Comparison of ENCODE assay signal across 13 mouse cellular contexts in genomic region chr6:57544866-57545265, GRCm38 (mm10). TPM values are rescaled to one million over a fixed set of nuclear protein-coding genes. Genes with fewer than 3 reads are reported as not detected.
DNase-seq lines count a peak whose midpoint lies in the region; ATAC-seq and TF ChIP-seq lines count a peak whose summit lies in the region.
"Had no signal": no experiment of that assay in that cellular context is flagged by ENCODE, and none has a peak within 500 bp of the region (broad histone marks: within the 10 kb centered on the region; RNA-seq: fewer than 3 reads in every experiment).

No protein-coding gene starts in this region.

- TF ChIP-seq POLR2A in kidney, adult 2 months (IDR thresholded peaks at IDR 0.05; ENCODE audit: low read depth, low read length): no peak
- TF ChIP-seq POLR2A in MEL (IDR thresholded peaks at IDR 0.05; ENCODE audit: control insufficient read depth in 1 of 2, insufficient read depth in 1 of 2, low read depth in 1 of 2, low read length in 2 of 2, poor library complexity in 1 of 2): no peak

- H3K27me3 ChIP-seq in kidney, adult 2 months (replicated peaks; ENCODE audit: control insufficient read depth, insufficient read depth, low read length): no peaks in the 10 kb centered on the region
- no peaks in the 10 kb centered on the region for H3K27me3 ChIP-seq in kidney, embryonic 15.5 days
- H3K27me3 ChIP-seq in MEL (ENCODE audit: control insufficient read depth in 1 of 2, insufficient read depth in 2 of 2, low read length in 2 of 2): peaks cover 0 to 2% of the 10 kb centered on the region in 2 experiments; a peak in 3 of 4 replicates
- no peaks in the 10 kb centered on the region for H3K27me3 ChIP-seq in hindbrain, postnatal 0 days (ENCODE audit: insufficient read depth, low read length)
- H3K27me3 ChIP-seq: embryonic facial prominence, embryonic 15.5 days; limb, embryonic 12.5 days had no signal

- H3K4me3 ChIP-seq in kidney, adult 2 months (ENCODE audit: insufficient read depth, low read depth, low read length): no peak overlapping the region
- H3K4me3 ChIP-seq in kidney, embryonic 15.5 days (replicated peaks): no peak overlapping the region
- H3K4me3 ChIP-seq in MEL (ENCODE audit: control insufficient read depth in 1 of 2, insufficient read depth in 1 of 2, low read depth in 2 of 2, low read length in 2 of 2): no peak overlapping the region
- no peak overlapping the region for H3K4me3 ChIP-seq in hindbrain, postnatal 0 days (ENCODE audit: low read length)
- H3K4me3 ChIP-seq: embryonic facial prominence, embryonic 15.5 days; limb, embryonic 12.5 days had no signal

- no peak for TF ChIP-seq RAD21 in MEL (IDR thresholded peaks at IDR 0.05; ENCODE audit: low read depth, low read length)

- no peak overlapping the region for H3K27ac ChIP-seq in kidney, adult 2 months (ENCODE audit: insufficient read depth, low read depth, low read length)
- H3K27ac ChIP-seq in kidney, embryonic 15.5 days: no peak overlapping the region
- no peak overlapping the region for H3K27ac ChIP-seq in MEL (ENCODE audit: control insufficient read depth, low read depth, low read length)
- H3K27ac ChIP-seq in hindbrain, postnatal 0 days: no peak overlapping the region
- H3K27ac ChIP-seq: embryonic facial prominence, embryonic 15.5 days; limb, embryonic 12.5 days had no signal

- H3K4me1 ChIP-seq in kidney, adult 2 months (ENCODE audit: control insufficient read depth, insufficient read depth, low read length): no peaks in the 10 kb centered on the region
- H3K4me1 ChIP-seq in kidney, embryonic 15.5 days: no peaks in the 10 kb centered on the region
- peaks cover 0 to 8% of the 10 kb centered on the region in 2 experiments; a peak in 2 of 4 replicates for H3K4me1 ChIP-seq in MEL (ENCODE audit: control insufficient read depth in 1 of 2, insufficient read depth in 2 of 2, low read length in 2 of 2)
- H3K4me1 ChIP-seq in hindbrain, postnatal 0 days (ENCODE audit: insufficient read depth, low read length): no peaks in the 10 kb centered on the region
- H3K4me1 ChIP-seq: embryonic facial prominence, embryonic 15.5 days; limb, embryonic 12.5 days had no signal

- H3K9ac ChIP-seq in kidney, embryonic 15.5 days: no peak overlapping the region
- H3K9ac ChIP-seq in MEL (ENCODE audit: control insufficient read depth, low read depth, low read length, poor library complexity, severe bottlenecking): no peak overlapping the region
- H3K9ac ChIP-seq in hindbrain, postnatal 0 days (replicated peaks; ENCODE audit: low read length): no peak overlapping the region
- H3K9ac ChIP-seq: embryonic facial prominence, embryonic 15.5 days; limb, embryonic 12.5 days had no signal

- no peaks in the 10 kb centered on the region for H3K79me2 ChIP-seq in MEL (ENCODE audit: control insufficient read depth, insufficient read depth, low read length, poor library complexity)

- H3K36me3 ChIP-seq in kidney, adult 2 months (ENCODE audit: control insufficient read depth, insufficient read depth, low read length): no peaks in the 10 kb centered on the region
- no peaks in the 10 kb centered on the region for H3K36me3 ChIP-seq in kidney, embryonic 15.5 days
- H3K36me3 ChIP-seq in MEL (ENCODE audit: control insufficient read depth in 1 of 2, insufficient read depth in 2 of 2, low read length in 2 of 2): peaks cover 0 to 9% of the 10 kb centered on the region in 2 experiments; a peak in 2 of 4 replicates
- H3K36me3 ChIP-seq in hindbrain, postnatal 0 days (ENCODE audit: insufficient read depth, low read length): no peaks in the 10 kb centered on the region
- H3K36me3 ChIP-seq: embryonic facial prominence, embryonic 15.5 days; limb, embryonic 12.5 days had no signal

- H3K4me2 ChIP-seq in kidney, embryonic 15.5 days: no peak overlapping the region
- no peak overlapping the region for H3K4me2 ChIP-seq in hindbrain, postnatal 0 days (ENCODE audit: low read depth, low read length)
- H3K4me2 ChIP-seq: embryonic facial prominence, embryonic 15.5 days; limb, embryonic 12.5 days had no signal

- DNase-seq in adrenal gland, adult 2 months: peak; percentile 35
- no peak for DNase-seq in adrenal gland, postnatal 10 days
- DNase-seq in kidney, adult 2 months: peak; percentile 67
- peak; percentile 17 for DNase-seq in MEL (ENCODE audit: low read depth, low spot score)
- peak; percentile 39 for DNase-seq in hindbrain, postnatal 0 days (ENCODE audit: low spot score)
- no peak for DNase-seq in thymus, postnatal 4 days
- no peak for DNase-seq in cerebellum, postnatal 25 days
- DNase-seq: adrenal gland, postnatal 36 days; cerebellum, postnatal 10 days; midbrain, embryonic 14.5 days had no signal

- TF ChIP-seq EP300 in MEL (IDR thresholded peaks at IDR 0.05; ENCODE audit: low read depth in 1 of 2, low read length in 2 of 2): no peak

- 38% methylated on average over 2 of the region's 2 CpGs for WGBS in kidney, adult 2 months
- 73% methylated on average over 2 of the region's 2 CpGs for WGBS in kidney, embryonic 15.5 days
- WGBS in hindbrain, postnatal 0 days: 45% methylated on average over 2 of the region's 2 CpGs

- no peak; the same call in 1 of the 2 replicates for ATAC-seq in kidney, embryonic 15.5 days (replicated peaks; ENCODE audit: low FRiP score)
- ATAC-seq in hindbrain, postnatal 0 days: peak; percentile 86

- no peaks in the 10 kb centered on the region for H3K9me3 ChIP-seq in kidney, embryonic 15.5 days (replicated peaks)
- no peaks in the 10 kb centered on the region for H3K9me3 ChIP-seq in MEL (replicated peaks; ENCODE audit: insufficient read depth, low read length)
- no peaks in the 10 kb centered on the region for H3K9me3 ChIP-seq in hindbrain, postnatal 0 days (ENCODE audit: low read length)
- H3K9me3 ChIP-seq: embryonic facial prominence, embryonic 15.5 days; limb, embryonic 12.5 days had no signal

- no peak for TF ChIP-seq CTCF in kidney, adult 2 months (conservative IDR thresholded peaks at IDR 0.05; ENCODE audit: insufficient read depth, insufficient read length, low read depth, low read length)
- TF ChIP-seq CTCF in MEL (IDR thresholded peaks at IDR 0.05 in 2 of 3, conservative IDR thresholded peaks at IDR 0.05 in 1 of 3; ENCODE audit: control insufficient read depth in 1 of 3, insufficient read depth in 1 of 3, low read depth in 2 of 3, low read length in 3 of 3, poor library complexity in 1 of 3, severe bottlenecking in 1 of 3): no peak
- TF ChIP-seq CTCF in hindbrain, postnatal 0 days (IDR thresholded peaks at IDR 0.05; ENCODE audit: low read depth): no peak

TF ChIP-seq in MEL, 35 proteins besides CTCF, POLR2A, EP300 and RAD21:
- TF ChIP-seq CHD2 (IDR thresholded peaks at IDR 0.05; ENCODE audit: low read length): no peak

RNA-seq across cellular contexts. Expression of gene Ppm1k, which starts 9.6 kb away (rescaled TPM):
- 10 to 100 TPM; 28.1 to 58.6 TPM for total RNA-seq in adrenal gland, adult 2 months (2021)
- 1.3 TPM in 2 replicates for polyA plus RNA-seq in adrenal gland, adult 2 months (2012; rRNA removed)
- total RNA-seq in adrenal gland, postnatal 10 days (2021): 10 to 100 TPM; 34.1 to 45.0 TPM
- polyA plus RNA-seq in kidney, adult 2 months (2012; rRNA removed): 3.2 and 6.2 TPM in 2 replicates
- 4.3 and 5.0 TPM in 2 replicates for polyA plus RNA-seq in kidney, embryonic 15.5 days (2015; fragmentation: Nextera tagmentation; extraction: Ambion mirVana)
- total RNA-seq in MEL (2012; rRNA removed): 1.5 and 2.1 TPM in 2 replicates
- 1 to 10 TPM in 1 of 2 experiments, not detected in 1; 1.3 TPM for polyA plus RNA-seq in MEL (2012; ENCODE audit: insufficient read depth in 1 of 2, insufficient read length in 2 of 2, low read depth in 1 of 2, low replicate concordance in 2 of 2, missing spikeins in 1 of 2)
- 11.3 and 12.4 TPM in 2 replicates for total RNA-seq in hindbrain, postnatal 0 days (2014; rRNA removed)
- 8.2 and 9.4 TPM in 2 replicates for polyA plus RNA-seq in hindbrain, postnatal 0 days (2015; fragmentation: Nextera tagmentation; extraction: Ambion mirVana)

RNA-seq across cellular contexts. Expression of gene Herc6, which starts 35.9 kb away (rescaled TPM):
- total RNA-seq in adrenal gland, adult 2 months (2021): 10 to 100 TPM; 15.4 to 21.9 TPM
- 23.6 and 24.8 TPM in 2 replicates for polyA plus RNA-seq in adrenal gland, adult 2 months (2012; rRNA removed)
- total RNA-seq in adrenal gland, postnatal 10 days (2021): 1 to 10 TPM; 8.3 to 8.8 TPM
- polyA plus RNA-seq in kidney, adult 2 months (2012; rRNA removed): 3.5 and 4.0 TPM in 2 replicates
- 3.8 and 4.9 TPM in 2 replicates for polyA plus RNA-seq in kidney, embryonic 15.5 days (2015; fragmentation: Nextera tagmentation; extraction: Ambion mirVana)
- 2.0 and 2.4 TPM in 2 replicates for total RNA-seq in MEL (2012; rRNA removed)
- 1 to 10 TPM in 1 of 2 experiments, not detected in 1; 5.1 TPM for polyA plus RNA-seq in MEL (2012; ENCODE audit: insufficient read depth in 1 of 2, insufficient read length in 2 of 2, low read depth in 1 of 2, low replicate concordance in 2 of 2, missing spikeins in 1 of 2)
- total RNA-seq in hindbrain, postnatal 0 days (2014; rRNA removed): 0.84 and 3.5 TPM in 2 replicates
- 1.4 and 1.7 TPM in 2 replicates for polyA plus RNA-seq in hindbrain, postnatal 0 days (2015; fragmentation: Nextera tagmentation; extraction: Ambion mirVana)

Comparison
In these comparisons a context has a peak if more than half of its experiments do, and no peak if none do; other contexts are left out.
1. DNase-seq: peak in adrenal gland, adult 2 months (single experiment), kidney, adult 2 months (single experiment), MEL (single experiment) and hindbrain, postnatal 0 days (single experiment); none in adrenal gland, postnatal 10 days (single experiment), thymus, postnatal 4 days (single experiment) and cerebellum, postnatal 25 days (0 of 2).